Mouse (Mus musculus) heart, embryonic 13.5 days (tissue): ENCODE results near the gene Eloa. TPM values are rescaled to one million over a fixed set of nuclear protein-coding genes. Genes with fewer than 3 reads are reported as not detected.

ENCODE experiments used
- ATAC-seq: fragments of 200-750 bp; cut with Nextera tagmentation; 2 replicates; pipeline ENCODE4 v1.8.0; 2017; ENCODE audit warnings: moderate TSS enrichment; ENCODE audit not compliant: insufficient number of reproducible peaks, low FRiP score, low TSS enrichment; ENCODE audit errors: extremely low read depth
- H3K27ac ChIP-seq: fragments of 300-500 bp; sonication (generic); replicated peaks from 2 replicates; pipeline ENCODE4 v1.5.1; 2015; ENCODE audit warnings: moderate library complexity, mild to moderate bottlenecking, inconsistent platforms
- H3K27me3 ChIP-seq: fragments of 300-500 bp; sonication (generic); replicated peaks from 2 replicates; pipeline ENCODE4 v1.6.1; 2015; ENCODE audit warnings: mild to moderate bottlenecking, inconsistent platforms
- H3K36me3 ChIP-seq: fragments of 300-500 bp; sonication (generic); 2 replicates; pipeline ENCODE4 v1.6.1; 2015; ENCODE audit warnings: mild to moderate bottlenecking, inconsistent platforms
- H3K4me1 ChIP-seq: fragments of 300-500 bp; sonication (generic); 2 replicates; pipeline ENCODE4 v1.6.1; 2015; ENCODE audit warnings: inconsistent platforms
- H3K4me2 ChIP-seq: fragments of 300-500 bp; sonication (generic); 2 replicates; pipeline ENCODE4 v1.6.1; 2015; ENCODE audit warnings: inconsistent platforms, mild to moderate bottlenecking, moderate library complexity
- H3K4me3 ChIP-seq: fragments of 300-500 bp; sonication (generic); 2 replicates; pipeline ENCODE4 v1.5.1; 2015; ENCODE audit warnings: moderate library complexity, mild to moderate bottlenecking, inconsistent platforms
- H3K9ac ChIP-seq: fragments of 300-500 bp; sonication (generic); 2 replicates; pipeline ENCODE4 v1.6.1; 2015; ENCODE audit warnings: inconsistent platforms, mild to moderate bottlenecking, moderate library complexity
- H3K9me3 ChIP-seq: fragments of 300-500 bp; sonication (generic); 2 replicates; pipeline ENCODE4 v1.6.1; 2016; ENCODE audit warnings: inconsistent platforms
- WGBS: fragments of 180-500 bp; shearing (Covaris S2); methylation state at CpG from one replicate; pipeline ENCODE4 v1.1.7; 2015; ENCODE audit warnings: mixed read lengths; 5-methylcytosine and 5-hydroxymethylcytosine counted together
- polyA plus RNA-seq: library from polyadenylated mRNA; unstranded; fragments of >200 nt; fragmentation: Nextera tagmentation; extraction: Ambion mirVana; gene quantifications from 2 replicates; pipeline ENCODE4 v1.2.1, GENCODE M21; 2015

Gene Eloa
- polyA plus RNA-seq, 1 experiment from 2014 or later = 28.5 TPM

- ATAC-seq = peak; percentile 70; the same call in 1 of the 2 replicates
- Histone ChIP-seq H3K27ac (peak overlapping the region; percentile 79), H3K4me1 (peaks cover 14% of the 10 kb centered on the region), H3K27me3 (no peaks in the 10 kb centered on the region), H3K9ac (peak overlapping the region; percentile 34), H3K4me2 (peak overlapping the region; percentile 25), H3K9me3 (no peaks in the 10 kb centered on the region), H3K4me3 (no peak overlapping the region), H3K36me3 (no peaks in the 10 kb centered on the region)
- WGBS = 4% methylated on average over 8 of the region's 8 CpGs
These were observed 9.7 kb upstream of the Eloa start for GRCm38 (mm10) chr4:136030968-136031909.

DNA sequence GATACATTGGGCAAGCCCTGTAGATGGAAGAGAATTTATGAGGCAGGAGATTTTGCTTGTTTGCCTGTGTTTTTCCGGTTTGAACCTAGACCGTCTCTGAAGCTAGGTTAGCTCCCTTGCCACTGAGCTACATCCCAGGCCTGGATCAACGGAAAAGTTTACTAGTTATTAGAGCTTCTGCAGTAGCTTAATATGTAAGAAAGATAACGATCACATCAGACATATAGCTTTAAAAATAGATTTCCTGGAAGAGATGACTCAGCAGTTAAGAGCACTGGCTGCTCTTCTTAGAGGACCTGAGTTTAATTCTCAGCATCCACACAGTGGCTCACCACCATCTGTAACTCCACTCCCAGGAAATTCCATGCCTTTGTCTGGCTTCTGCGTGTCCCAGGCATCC, 7.1 kb upstream of the Eloa start:
- no peak for ATAC-seq
- no peak overlapping the region for H3K4me3 ChIP-seq
- WGBS = 65% methylated on average over 5 of the region's 5 CpGs
- H3K36me3 ChIP-seq = no peaks in the 10 kb centered on the region
- no peaks in the 10 kb centered on the region for H3K9me3 ChIP-seq
- no peak overlapping the region for H3K9ac ChIP-seq
- H3K4me1 ChIP-seq = peaks cover 14% of the 10 kb centered on the region
- no peak overlapping the region for H3K27ac ChIP-seq
- no peaks in the 10 kb centered on the region for H3K27me3 ChIP-seq
- no peak overlapping the region for H3K4me2 ChIP-seq

DNA sequence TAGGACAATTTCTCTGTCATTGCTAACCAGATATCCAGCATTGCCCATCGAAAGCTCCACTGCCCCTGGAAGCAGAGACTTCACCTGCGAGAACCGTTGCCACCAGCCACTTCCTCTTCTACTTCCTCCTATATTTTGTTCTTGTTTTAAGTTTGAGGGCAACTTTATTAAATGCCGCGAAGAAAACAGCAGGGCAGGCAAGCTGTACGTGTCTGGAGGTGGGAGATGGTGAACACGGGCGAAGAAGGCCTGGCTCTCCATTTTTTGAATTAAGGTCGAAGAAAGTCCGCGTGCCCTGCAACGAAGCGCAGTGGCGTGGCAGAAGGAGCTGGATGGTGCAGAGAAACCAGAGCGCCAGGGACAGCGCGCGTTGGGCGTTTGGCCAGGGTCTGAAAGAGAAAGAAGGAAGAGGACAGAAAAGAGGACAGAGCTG, 6.6 kb upstream of the Eloa start:
- WGBS = 79% methylated on average over 19 of the region's 19 CpGs
- Histone ChIP-seq H3K4me3 (no peak overlapping the region), H3K27ac (no peak overlapping the region), H3K4me2 (no peak overlapping the region), H3K9me3 (no peaks in the 10 kb centered on the region), H3K27me3 (no peaks in the 10 kb centered on the region), H3K36me3 (no peaks in the 10 kb centered on the region), H3K4me1 (peaks cover 14% of the 10 kb centered on the region), H3K9ac (no peak overlapping the region)
- ATAC-seq = no peak

DNA sequence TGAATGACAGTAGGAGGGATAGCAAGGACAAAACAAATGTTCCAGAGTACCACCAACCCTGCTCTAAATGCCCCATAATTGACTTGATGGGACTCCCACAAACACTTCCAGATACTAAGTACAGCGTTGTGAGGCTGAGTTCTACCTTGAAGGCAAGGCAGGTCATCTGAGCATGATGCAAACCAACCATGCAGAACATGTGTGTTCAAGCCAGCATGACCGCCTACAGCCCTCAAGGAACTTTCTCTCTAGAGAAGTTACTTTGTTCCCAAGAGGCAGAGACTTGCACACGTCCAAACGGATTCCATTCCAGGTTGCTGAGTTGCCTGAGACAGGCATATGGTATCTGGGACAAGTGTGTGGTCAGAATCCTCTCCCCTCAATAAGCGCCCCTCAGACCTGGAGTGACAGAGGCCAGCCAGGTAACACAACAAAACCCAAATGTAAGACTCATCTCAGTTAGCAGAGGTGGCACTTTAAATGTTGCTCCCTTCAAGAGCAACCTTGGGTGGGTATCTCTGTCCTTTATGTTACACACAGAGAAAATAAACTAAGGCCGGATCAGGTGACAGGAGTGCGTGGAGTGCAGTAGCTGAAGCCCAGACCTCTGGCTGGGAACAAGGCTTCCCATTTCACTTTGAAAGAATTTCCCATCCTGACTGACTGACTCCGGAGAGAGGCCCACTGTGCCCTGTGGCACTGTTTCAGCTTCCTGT, 6.0 kb upstream of the Eloa start:
- Histone ChIP-seq H3K36me3 (no peaks in the 10 kb centered on the region), H3K9me3 (no peaks in the 10 kb centered on the region), H3K9ac (no peak overlapping the region), H3K4me3 (no peak overlapping the region), H3K27ac (no peak overlapping the region), H3K27me3 (no peaks in the 10 kb centered on the region), H3K4me1 (peaks cover 14% of the 10 kb centered on the region), H3K4me2 (no peak overlapping the region)
- WGBS = 64% methylated on average over 8 of the region's 8 CpGs
- ATAC-seq = no peak

DNA sequence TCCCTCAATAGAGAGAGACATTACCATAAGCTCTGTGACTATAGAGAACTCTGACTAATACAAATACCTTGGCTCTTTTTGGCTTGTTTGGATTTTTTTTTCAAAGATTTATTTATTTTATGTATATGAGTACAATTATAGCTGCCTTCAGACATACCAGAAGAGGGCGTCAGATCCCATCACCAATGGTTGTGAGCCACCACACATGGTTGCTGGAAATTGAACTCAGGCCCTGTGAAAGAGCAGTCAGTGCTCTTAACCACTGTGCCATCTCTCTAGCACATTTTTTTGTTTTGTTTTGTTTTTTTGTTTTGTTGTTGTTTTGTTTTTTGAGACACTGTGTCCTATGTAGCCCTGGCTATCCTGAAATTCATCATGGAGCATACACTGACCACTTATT, 3.8 kb upstream of the Eloa start:
- Histone ChIP-seq H3K36me3 (no peaks in the 10 kb centered on the region), H3K27ac (no peak overlapping the region), H3K4me1 (peaks cover 4% of the 10 kb centered on the region), H3K27me3 (no peaks in the 10 kb centered on the region), H3K4me3 (no peak overlapping the region), H3K9ac (no peak overlapping the region), H3K4me2 (no peak overlapping the region), H3K9me3 (no peaks in the 10 kb centered on the region)
- WGBS = 64% methylated on average over 1 of the region's 1 CpGs
- ATAC-seq = no peak

- Histone ChIP-seq H3K27ac (no peak overlapping the region), H3K36me3 (peaks cover 8% of the 10 kb centered on the region; the same call in 1 of the 2 replicates), H3K4me3 (no peak overlapping the region), H3K9me3 (no peaks in the 10 kb centered on the region), H3K9ac (no peak overlapping the region), H3K4me2 (no peak overlapping the region), H3K4me1 (peaks cover 22% of the 10 kb centered on the region), H3K27me3 (no peaks in the 10 kb centered on the region)
- WGBS = 90% methylated on average over 9 of the region's 9 CpGs
- ATAC-seq = no peak
These were observed 1.4 kb upstream of the Eloa start for GRCm38 (mm10) chr4:136022924-136023323.

DNA sequence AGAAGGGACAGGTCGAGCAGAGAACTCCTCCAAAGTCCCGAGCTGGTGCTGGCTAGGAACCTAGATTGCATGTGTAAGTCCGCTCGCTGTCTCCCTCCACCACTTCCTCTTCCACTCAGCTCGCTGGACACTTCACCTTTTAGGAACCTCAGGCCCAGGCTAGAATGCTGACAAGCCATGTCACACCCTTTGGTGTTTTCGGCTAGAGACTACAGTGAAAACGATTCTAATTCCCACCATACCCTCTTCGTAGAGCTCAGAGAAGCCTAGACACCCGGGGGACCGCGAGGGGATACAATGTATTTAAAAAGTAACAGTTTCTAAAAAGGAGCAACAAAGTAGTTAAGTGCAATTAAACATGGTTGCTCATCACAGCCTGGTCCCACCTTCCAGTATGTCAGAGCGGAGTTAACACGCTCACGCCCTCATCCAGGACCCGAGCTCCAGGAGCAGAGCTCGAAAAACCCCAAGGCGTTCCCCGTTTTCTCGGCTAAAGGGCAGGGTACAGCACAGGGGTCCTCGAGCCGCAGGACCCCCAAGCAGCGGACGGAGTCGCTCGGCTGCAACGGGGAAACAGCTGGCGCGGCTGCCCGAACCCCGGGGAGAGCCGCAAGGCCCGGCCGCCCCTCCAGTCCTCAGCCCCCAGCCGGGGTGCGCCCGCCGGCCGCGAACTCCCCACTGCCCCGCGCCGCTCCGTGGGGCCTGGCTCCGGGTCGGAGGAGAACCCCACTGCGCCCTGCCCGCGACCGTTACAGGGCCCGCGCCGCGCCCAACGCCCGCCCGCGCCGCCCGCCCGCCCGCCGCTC, 617 bp downstream of the Eloa start:
- Histone ChIP-seq H3K9me3 (no peaks in the 10 kb centered on the region), H3K9ac (peak overlapping the region; percentile 98), H3K4me3 (peak overlapping the region; percentile 99), H3K27me3 (no peaks in the 10 kb centered on the region), H3K4me1 (peaks cover 22% of the 10 kb centered on the region), H3K36me3 (peaks cover 14% of the 10 kb centered on the region), H3K27ac (peak overlapping the region; percentile 88), H3K4me2 (peak overlapping the region; percentile 83)
- ATAC-seq = peak; percentile 67
- under 1% methylated on average over 50 of the region's 62 CpGs for WGBS

DNA sequence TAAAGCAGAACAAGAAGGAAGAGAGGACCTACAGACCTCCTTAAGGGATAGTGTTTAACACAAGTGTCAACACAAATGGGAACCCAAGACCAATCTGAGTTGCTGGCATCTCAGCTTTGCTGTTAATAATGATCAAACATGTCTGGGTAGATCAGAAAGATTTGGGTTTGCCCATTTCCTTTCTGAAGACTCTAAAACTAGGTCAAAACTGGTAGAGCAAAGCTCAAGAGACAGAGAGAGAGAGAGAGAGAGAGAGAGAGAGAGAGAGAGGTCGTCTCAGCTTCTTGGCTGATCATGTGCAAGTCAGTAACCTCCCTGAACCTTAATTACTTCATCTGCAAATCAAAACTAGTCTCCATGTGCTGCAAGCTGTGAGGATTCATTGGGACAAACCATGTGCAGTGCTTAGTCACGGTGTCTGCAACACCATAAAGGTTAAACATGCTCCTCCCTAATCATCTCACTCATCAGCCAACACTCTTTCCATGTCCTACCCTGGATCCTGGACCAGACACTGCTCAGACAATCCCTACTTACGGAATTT, 5.4 kb downstream of the Eloa start:
- no peak overlapping the region for H3K4me2 ChIP-seq
- no peaks in the 10 kb centered on the region for H3K9me3 ChIP-seq
- no peaks in the 10 kb centered on the region for H3K27me3 ChIP-seq
- H3K4me3 ChIP-seq = no peak overlapping the region
- H3K27ac ChIP-seq = no peak overlapping the region
- H3K4me1 ChIP-seq = peaks cover 22% of the 10 kb centered on the region
- H3K9ac ChIP-seq = no peak overlapping the region
- no peak for ATAC-seq
- WGBS = 77% methylated on average over 3 of the region's 3 CpGs
- H3K36me3 ChIP-seq = peaks cover 44% of the 10 kb centered on the region

DNA sequence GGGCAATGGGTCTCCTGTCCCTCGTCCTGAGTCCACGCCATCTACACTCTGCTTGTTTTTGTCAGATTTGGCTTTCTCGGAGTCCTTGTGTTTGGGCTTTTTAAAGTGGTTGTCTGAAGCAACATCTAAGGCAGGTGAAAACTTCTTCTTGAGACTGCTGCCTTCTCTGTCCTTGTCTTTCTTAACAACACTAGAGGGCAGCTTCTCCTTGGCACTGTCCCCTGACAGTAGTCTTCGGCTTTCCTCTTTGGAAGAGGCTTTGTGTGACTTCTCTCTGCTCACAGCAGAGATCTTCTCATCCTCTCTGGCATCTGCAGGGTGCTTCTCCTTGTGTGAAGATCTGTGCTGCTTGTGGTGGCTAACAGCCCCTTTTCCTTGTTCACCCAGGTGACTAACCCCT, 11.0 kb downstream of the Eloa start:
- Histone ChIP-seq H3K4me3 (no peak overlapping the region), H3K9ac (no peak overlapping the region), H3K36me3 (peaks cover 82% of the 10 kb centered on the region), H3K4me1 (no peaks in the 10 kb centered on the region), H3K9me3 (no peaks in the 10 kb centered on the region), H3K27ac (no peak overlapping the region), H3K4me2 (no peak overlapping the region), H3K27me3 (no peaks in the 10 kb centered on the region)
- no peak for ATAC-seq
- 90% methylated on average over 4 of the region's 4 CpGs for WGBS

DNA sequence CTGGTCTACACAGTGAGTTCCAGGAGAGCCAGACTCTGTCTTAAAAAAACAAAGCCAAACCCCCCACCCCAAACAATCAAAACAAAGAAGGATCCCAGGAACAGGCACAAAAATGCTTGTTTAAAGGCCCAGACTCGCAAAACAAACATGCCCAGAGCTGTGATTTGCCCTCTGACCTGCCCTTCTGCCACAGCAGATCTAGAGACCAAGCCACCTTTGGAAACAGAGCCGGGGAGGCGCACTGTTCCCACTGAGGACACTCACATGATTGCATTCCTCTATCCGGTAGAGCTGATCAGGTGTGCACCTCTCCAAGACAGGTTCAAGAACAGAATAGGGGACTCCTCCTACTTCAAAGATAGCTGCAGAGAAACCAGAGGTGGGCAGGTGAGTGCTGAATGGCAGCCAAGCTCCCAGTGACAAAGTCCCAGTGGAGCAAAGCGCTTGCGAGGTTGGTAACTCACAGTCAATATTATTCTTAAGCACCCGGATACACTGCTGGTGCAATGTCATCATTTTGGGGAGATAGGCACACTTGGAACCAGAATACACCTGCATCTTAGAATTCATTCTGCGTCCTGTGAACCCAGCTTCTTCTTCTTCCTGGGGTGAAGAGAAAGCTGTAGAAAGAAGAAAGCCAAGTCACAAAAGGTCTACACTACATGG, 12.6 kb downstream of the Eloa start:
- 95% methylated on average over 8 of the region's 8 CpGs for WGBS
- ATAC-seq = no peak

More for the DNA sequence above, 12.6 kb downstream of the Eloa start:
- no peak overlapping the region for H3K27ac ChIP-seq
- H3K4me2 ChIP-seq = no peak overlapping the region
- H3K4me3 ChIP-seq = no peak overlapping the region
- peaks cover 94% of the 10 kb centered on the region for H3K36me3 ChIP-seq
- H3K9me3 ChIP-seq = no peaks in the 10 kb centered on the region
- H3K9ac ChIP-seq = no peak overlapping the region
- H3K27me3 ChIP-seq = no peaks in the 10 kb centered on the region
- no peaks in the 10 kb centered on the region for H3K4me1 ChIP-seq
